Mouse (Mus musculus): ENCODE measurements at regions not wholly inside any gene's neighbourhood (a gene's known extent, or its start where the extent isn't known, plus 50 kb on each side); places are given as distances from the start of the nearest gene placed in this dataset.

- 39% methylated on average over 9 of the region's 9 CpGs for WGBS
- ATAC-seq (ENCODE audit: extremely low read depth, insufficient number of reproducible peaks, low FRiP score, low TSS enrichment): no peak
- no peaks in the 10 kb centered on the region for H3K9me3 ChIP-seq
- no peak overlapping the region for H3K4me3 ChIP-seq
- no peaks in the 10 kb centered on the region for H3K36me3 ChIP-seq
- no peak overlapping the region for H3K27ac ChIP-seq (replicated peaks)
- no peak overlapping the region for H3K9ac ChIP-seq
- H3K4me2 ChIP-seq: no peak overlapping the region
- H3K4me1 ChIP-seq: peaks cover 3% of the 10 kb centered on the region; the same call in 1 of the 2 replicates
- H3K27me3 ChIP-seq (replicated peaks): peaks cover 16% of the 10 kb centered on the region
Measured at GRCm38 (mm10) chr4:125439856-125440255, 50.6 kb upstream of the Grik3 start.

DNA sequence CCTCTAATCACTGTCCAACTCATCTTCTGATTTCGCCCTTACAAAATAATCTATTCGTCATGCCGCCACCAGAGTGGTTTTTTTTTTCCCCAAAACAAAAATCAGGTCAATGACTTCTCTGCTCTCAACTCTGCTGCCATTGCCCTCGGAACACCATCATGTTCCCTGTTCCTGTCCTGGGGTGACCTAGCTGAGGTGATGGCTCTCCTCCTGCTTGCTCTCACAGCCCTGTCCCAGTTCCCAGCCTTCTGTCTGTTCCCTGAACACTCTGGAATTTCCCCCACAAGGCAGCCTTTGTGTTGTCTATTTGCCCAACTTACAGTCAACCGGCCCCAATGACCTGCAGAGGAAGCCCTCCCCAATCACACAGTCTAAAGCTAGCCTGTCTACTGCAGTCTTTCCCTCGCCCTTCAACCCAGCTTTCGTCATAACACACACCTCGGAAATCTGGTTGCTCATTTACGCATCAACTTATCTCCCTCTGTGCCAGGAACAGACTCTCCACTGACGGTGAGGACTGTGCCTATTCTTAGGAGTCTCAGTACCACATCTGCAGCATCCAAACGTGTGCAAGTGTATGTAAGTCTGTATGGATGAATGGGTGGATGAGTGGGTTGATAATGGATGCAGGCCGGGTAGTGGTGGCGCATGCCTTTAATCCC is 53.2 kb upstream of the Grik3 start:
- Histone ChIP-seq H3K9ac (no peak overlapping the region), H3K4me2 (no peak overlapping the region), H3K36me3 (no peaks in the 10 kb centered on the region), H3K27me3 (replicated peaks) (peaks cover 12% of the 10 kb centered on the region), H3K9me3 (no peaks in the 10 kb centered on the region), H3K4me3 (no peak overlapping the region), H3K27ac (replicated peaks) (no peak overlapping the region), H3K4me1 (peaks cover 3% of the 10 kb centered on the region; the same call in 1 of the 2 replicates)
- WGBS: 61% methylated on average over 13 of the region's 13 CpGs
- ATAC-seq (ENCODE audit: extremely low read depth, insufficient number of reproducible peaks, low FRiP score, low TSS enrichment): no peak

DNA sequence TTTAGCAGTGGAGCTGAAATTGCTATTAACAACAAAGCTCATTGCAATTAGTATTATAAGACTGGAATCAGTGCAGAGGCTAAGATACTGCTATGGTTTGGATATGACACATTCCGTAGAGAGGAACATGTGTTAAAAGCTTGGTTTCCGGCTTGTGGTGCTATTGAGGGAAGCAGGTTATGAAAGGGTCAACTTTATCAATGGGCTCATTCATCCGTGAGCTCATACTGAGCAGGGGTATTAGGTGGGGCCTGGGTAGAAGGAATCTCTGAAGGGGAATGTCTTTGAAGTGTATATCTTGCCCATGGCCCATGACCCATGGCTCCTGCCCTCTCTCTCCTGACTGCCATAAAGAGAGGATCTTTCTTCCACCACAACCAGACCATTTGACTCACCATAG is 57.0 kb upstream of the Grik3 start:
- ATAC-seq (ENCODE audit: extremely low read depth, insufficient number of reproducible peaks, low FRiP score, low TSS enrichment): no peak
- H3K9ac ChIP-seq: no peak overlapping the region

GRCm38 (mm10) chr4:125431648-125432047 is 58.9 kb upstream of the Grik3 start:
- no peak overlapping the region for H3K9ac ChIP-seq
- H3K9me3 ChIP-seq: no peaks in the 10 kb centered on the region
- peaks cover 5% of the 10 kb centered on the region for H3K27me3 ChIP-seq (replicated peaks)
- no peak overlapping the region for H3K27ac ChIP-seq (replicated peaks)
- no peak for ATAC-seq (ENCODE audit: extremely low read depth, insufficient number of reproducible peaks, low FRiP score, low TSS enrichment)
- H3K4me2 ChIP-seq: no peak overlapping the region
- peaks cover 8% of the 10 kb centered on the region for H3K4me1 ChIP-seq
- no peaks in the 10 kb centered on the region for H3K36me3 ChIP-seq
- no peak overlapping the region for H3K4me3 ChIP-seq

More for the DNA sequence above, 57.0 kb upstream of the Grik3 start:
- 62% methylated on average over 3 of the region's 3 CpGs for WGBS
- H3K4me3 ChIP-seq: no peak overlapping the region
- peaks cover 8% of the 10 kb centered on the region for H3K4me1 ChIP-seq
- no peaks in the 10 kb centered on the region for H3K36me3 ChIP-seq
- H3K27ac ChIP-seq (replicated peaks): no peak overlapping the region
- H3K9me3 ChIP-seq: no peaks in the 10 kb centered on the region
- H3K27me3 ChIP-seq (replicated peaks): no peaks in the 10 kb centered on the region
- no peak overlapping the region for H3K4me2 ChIP-seq

GRCm38 (mm10) chr4:125430845-125431244 is 59.7 kb upstream of the Grik3 start:
- no peaks in the 10 kb centered on the region for H3K36me3 ChIP-seq
- no peaks in the 10 kb centered on the region for H3K9me3 ChIP-seq
- H3K4me1 ChIP-seq: peaks cover 8% of the 10 kb centered on the region
- no peak overlapping the region for H3K9ac ChIP-seq
- H3K4me3 ChIP-seq: no peak overlapping the region
- WGBS: 45% methylated on average over 4 of the region's 4 CpGs
- peaks cover 11% of the 10 kb centered on the region for H3K27me3 ChIP-seq (replicated peaks)
- ATAC-seq (ENCODE audit: extremely low read depth, insufficient number of reproducible peaks, low FRiP score, low TSS enrichment): no peak
- no peak overlapping the region for H3K4me2 ChIP-seq
- no peak overlapping the region for H3K27ac ChIP-seq (replicated peaks)

- WGBS: 82% methylated on average over 14 of the region's 14 CpGs
- ATAC-seq (ENCODE audit: extremely low read depth, insufficient number of reproducible peaks, low FRiP score, low TSS enrichment): no peak
- no peak overlapping the region for H3K9ac ChIP-seq
- peaks cover 18% of the 10 kb centered on the region for H3K27me3 ChIP-seq (replicated peaks)
- H3K4me2 ChIP-seq: no peak overlapping the region
- no peaks in the 10 kb centered on the region for H3K9me3 ChIP-seq
- peaks cover 8% of the 10 kb centered on the region for H3K4me1 ChIP-seq
- no peak overlapping the region for H3K4me3 ChIP-seq
- no peak overlapping the region for H3K27ac ChIP-seq (replicated peaks)
- H3K36me3 ChIP-seq: no peaks in the 10 kb centered on the region
Measured at GRCm38 (mm10) chr4:125428736-125429135, 61.8 kb upstream of the Grik3 start.

DNA sequence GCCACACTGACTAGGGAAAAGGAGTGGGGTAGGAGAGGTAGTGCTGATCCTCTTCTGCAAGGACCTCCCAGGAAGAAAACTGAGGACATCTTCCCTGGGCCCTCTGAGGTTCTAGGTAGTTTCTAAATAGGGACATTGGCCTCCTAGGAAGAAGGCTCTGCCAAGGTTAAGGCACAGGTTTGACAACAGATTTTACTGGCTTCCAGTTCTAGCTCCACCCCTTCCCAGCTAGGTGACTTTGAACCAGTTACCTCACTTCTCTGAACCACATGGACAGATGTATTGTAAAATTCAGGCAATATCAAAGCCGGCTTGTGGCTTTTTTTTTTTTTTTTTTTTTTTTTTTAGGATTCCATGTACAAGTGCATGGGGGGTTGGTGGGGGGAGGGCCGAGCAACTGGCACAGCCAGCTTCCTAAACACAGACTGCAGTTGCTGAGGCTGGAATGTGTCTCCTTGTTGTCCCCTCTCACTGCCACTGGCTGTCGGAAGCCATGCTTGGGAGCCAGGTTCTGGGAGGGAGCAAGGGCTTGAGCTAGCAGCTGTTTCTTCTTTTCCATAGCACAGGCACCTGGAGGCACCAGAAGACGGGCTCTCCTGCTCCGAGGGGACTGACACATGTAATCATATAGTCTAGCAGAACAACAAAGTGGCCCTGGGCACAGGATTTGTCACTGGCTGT is 69.8 kb upstream of the Grik3 start:
- Histone ChIP-seq H3K4me1 (no peaks in the 10 kb centered on the region), H3K27ac (replicated peaks) (no peak overlapping the region), H3K36me3 (no peaks in the 10 kb centered on the region), H3K4me2 (no peak overlapping the region), H3K9me3 (no peaks in the 10 kb centered on the region), H3K27me3 (replicated peaks) (peaks cover 61% of the 10 kb centered on the region), H3K4me3 (no peak overlapping the region), H3K9ac (no peak overlapping the region)
- 43% methylated on average over 5 of the region's 5 CpGs for WGBS
- no peak for ATAC-seq (ENCODE audit: extremely low read depth, insufficient number of reproducible peaks, low FRiP score, low TSS enrichment)

- H3K36me3 ChIP-seq: no peaks in the 10 kb centered on the region
Measured at GRCm38 (mm10) chr4:125419491-125420255, 70.8 kb upstream of the Grik3 start.

DNA sequence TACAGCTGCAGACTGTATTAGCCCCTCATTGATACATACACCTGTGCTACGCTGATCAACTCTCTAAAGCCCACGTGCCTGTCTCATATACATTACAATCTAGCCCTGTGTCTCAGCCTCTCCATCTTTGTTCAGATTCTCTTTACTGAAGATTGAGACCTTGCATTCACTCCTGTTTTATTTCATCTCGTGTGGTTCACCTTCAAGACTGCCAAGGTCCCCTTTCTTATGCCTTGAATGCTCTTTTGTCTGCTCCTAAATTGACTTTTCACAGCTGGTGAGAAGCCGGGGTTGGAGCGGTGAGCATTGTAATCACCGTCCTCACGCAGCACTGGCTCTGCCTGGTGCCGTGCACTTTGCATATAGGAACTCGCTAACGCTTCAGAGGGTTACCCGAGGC is 75.2 kb upstream of the Grik3 start:
- 62% methylated on average over 11 of the region's 11 CpGs for WGBS
- no peak for ATAC-seq (ENCODE audit: extremely low read depth, insufficient number of reproducible peaks, low FRiP score, low TSS enrichment)

More at GRCm38 (mm10) chr4:125419491-125420255, 70.8 kb upstream of the Grik3 start:
- H3K4me2 ChIP-seq: no peak overlapping the region
- H3K27ac ChIP-seq (replicated peaks): no peak overlapping the region
- no peaks in the 10 kb centered on the region for H3K9me3 ChIP-seq
- no peak overlapping the region for H3K9ac ChIP-seq
- H3K4me3 ChIP-seq: no peak overlapping the region
- peaks cover 61% of the 10 kb centered on the region for H3K27me3 ChIP-seq (replicated peaks)
- no peaks in the 10 kb centered on the region for H3K4me1 ChIP-seq
- ATAC-seq (ENCODE audit: extremely low read depth, insufficient number of reproducible peaks, low FRiP score, low TSS enrichment): no peak
- WGBS: 41% methylated on average over 12 of the region's 12 CpGs

DNA sequence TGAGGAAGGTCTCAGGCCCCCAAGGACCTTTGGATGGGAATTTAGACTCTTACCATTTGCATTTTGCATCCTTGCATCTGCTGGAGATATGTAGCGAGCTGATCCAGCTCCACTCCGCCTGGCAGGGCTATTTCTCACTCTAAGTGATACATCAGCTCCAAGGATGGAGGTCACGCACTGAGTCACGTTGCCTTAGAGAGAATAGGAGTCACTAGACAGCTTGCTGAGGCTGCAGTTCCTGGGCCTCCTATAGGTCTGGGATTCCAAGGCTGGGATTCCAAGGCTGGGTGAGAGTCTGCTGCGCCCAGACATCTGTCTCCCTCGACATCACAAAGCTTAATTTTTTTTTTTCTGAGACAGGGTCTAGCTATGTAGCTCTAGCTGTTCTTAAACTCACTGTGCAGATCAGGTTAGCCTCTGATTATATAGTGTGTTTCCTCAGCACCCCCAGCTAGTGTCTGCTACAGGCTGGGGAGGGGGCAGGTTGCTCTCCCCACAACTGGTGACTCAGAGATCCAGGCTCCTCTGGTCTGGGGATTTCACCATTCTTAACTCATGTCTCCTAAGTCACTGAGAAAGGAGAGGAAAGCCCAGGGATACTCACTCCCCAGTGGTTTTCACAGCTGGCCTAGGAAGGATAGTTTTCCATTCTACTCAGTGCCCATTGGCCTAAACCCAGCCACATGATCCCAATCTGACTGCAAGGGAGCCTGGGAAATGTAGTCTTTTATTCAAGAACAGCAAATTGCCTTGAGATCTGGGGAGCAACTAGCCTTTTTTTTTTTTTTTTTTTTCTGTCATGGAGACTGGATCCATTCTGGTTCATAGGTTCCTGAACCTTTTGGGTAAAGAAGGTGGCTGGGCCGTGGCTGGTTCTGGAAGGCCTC is 76.4 kb upstream of the Grik3 start:
- Histone ChIP-seq H3K9ac (no peak overlapping the region), H3K4me2 (no peak overlapping the region), H3K4me3 (no peak overlapping the region), H3K27me3 (replicated peaks) (peaks cover 33% of the 10 kb centered on the region; the same call in 1 of the 2 replicates), H3K36me3 (no peaks in the 10 kb centered on the region), H3K27ac (replicated peaks) (no peak overlapping the region), H3K4me1 (no peaks in the 10 kb centered on the region), H3K9me3 (no peaks in the 10 kb centered on the region)
- ATAC-seq (ENCODE audit: extremely low read depth, insufficient number of reproducible peaks, low FRiP score, low TSS enrichment): no peak
- 75% methylated on average over 7 of the region's 7 CpGs for WGBS

More for the DNA sequence above, 75.2 kb upstream of the Grik3 start:
- no peak overlapping the region for H3K4me2 ChIP-seq
- no peak overlapping the region for H3K4me3 ChIP-seq
- no peak overlapping the region for H3K9ac ChIP-seq
- no peaks in the 10 kb centered on the region for H3K4me1 ChIP-seq
- H3K27me3 ChIP-seq (replicated peaks): peaks cover 32% of the 10 kb centered on the region
- no peaks in the 10 kb centered on the region for H3K36me3 ChIP-seq
- no peak overlapping the region for H3K27ac ChIP-seq (replicated peaks)
- no peaks in the 10 kb centered on the region for H3K9me3 ChIP-seq
